Mouse (Mus musculus): Measurements from ENCODE around the gene Pip5kl1. TPM values are rescaled to one million over a fixed set of nuclear protein-coding genes. Genes with fewer than 3 reads are reported as not detected.

Gene Pip5kl1
- polyA plus RNA-seq, 1 experiment from 2014 or later = 0.08 TPM

DNA sequence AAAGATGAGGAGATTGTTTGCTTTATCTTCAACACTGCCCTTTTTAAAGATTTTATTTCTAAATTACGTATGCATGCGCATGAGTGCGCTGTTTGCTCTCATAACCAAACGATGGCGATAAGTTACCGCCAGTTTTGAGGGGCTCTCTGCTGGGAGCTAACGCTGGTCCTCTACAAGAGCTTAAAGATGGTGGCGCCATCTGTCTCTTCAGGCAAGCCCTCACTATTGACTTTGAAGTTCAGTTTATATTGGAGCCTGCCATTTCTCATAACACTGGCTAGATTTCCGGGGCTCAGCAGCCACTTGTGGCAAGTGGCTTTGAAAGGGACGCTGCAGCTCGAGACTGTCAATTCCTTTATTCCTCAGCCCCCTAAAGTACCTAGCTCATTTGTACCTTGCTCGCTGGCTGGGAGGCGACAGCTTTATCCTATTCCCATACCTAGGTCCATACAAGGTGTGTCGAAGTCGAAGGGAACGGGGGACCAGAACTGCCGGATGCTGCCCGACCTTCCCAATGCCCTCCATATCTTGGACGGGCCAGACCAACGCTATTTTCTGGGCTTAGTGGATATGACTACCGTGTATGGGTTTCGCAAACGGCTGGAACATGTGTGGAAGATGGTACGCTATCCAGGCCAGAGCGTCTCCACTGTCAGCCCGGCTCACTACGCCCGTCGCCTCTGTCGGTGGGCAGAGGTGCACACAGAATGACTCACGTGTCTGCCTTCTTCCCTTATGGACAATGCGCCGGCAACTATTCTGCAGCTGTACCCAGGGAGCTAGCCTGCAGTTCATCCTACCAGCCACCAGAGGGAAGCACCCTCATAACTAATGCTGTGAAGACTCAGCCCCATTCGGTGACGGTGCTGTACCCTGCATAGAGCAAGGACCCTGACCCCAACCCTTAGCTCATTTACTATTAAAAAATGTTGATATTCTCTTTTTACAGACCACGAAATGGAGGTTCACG is 8.5 kb downstream of the Pip5kl1 start:
- no peak overlapping the region for H3K4me3 ChIP-seq (ENCODE audit: low read depth, low read length)
- H3K27me3 ChIP-seq (ENCODE audit: control insufficient read depth, insufficient read depth, low read length) = no peaks in the 10 kb centered on the region
- H3K4me2 ChIP-seq (replicated peaks; ENCODE audit: low read depth) = peak overlapping the region; percentile 45
- no peaks in the 10 kb centered on the region for H3K36me3 ChIP-seq (ENCODE audit: control insufficient read depth, insufficient read depth, low read length)
- ATAC-seq (ENCODE audit: low FRiP score, low TSS enrichment) (peak; percentile 72), DNase-seq (ENCODE audit: low spot score) (peak; percentile 77)
- H3K27ac ChIP-seq (replicated peaks) = no peak overlapping the region
- no peaks in the 10 kb centered on the region; the same call in 1 of the 2 replicates for H3K4me1 ChIP-seq (replicated peaks; ENCODE audit: control insufficient read depth, insufficient read depth)
- H3K9me3 ChIP-seq (ENCODE audit: control insufficient read depth, low read length) = no peaks in the 10 kb centered on the region
- no peak overlapping the region for H3K9ac ChIP-seq (ENCODE audit: low read length)
- peak; percentile 99 for TF ChIP-seq CTCF (IDR thresholded peaks at IDR 0.05; ENCODE audit: low read depth)
- no peak for TF ChIP-seq EP300 (optimal IDR thresholded peaks at IDR 0.05)
- 14% methylated on average over 37 of the region's 37 CpGs for WGBS

GRCm38 (mm10) chr2:32585149-32585714 is 10.6 kb downstream of the Pip5kl1 start:
- TF ChIP-seq EP300 (optimal IDR thresholded peaks at IDR 0.05) (no peak), CTCF (IDR thresholded peaks at IDR 0.05; ENCODE audit: low read depth) (no peak)
- DNase-seq (ENCODE audit: low spot score) (no peak), ATAC-seq (ENCODE audit: low FRiP score, low TSS enrichment) (no peak)
- Histone ChIP-seq H3K4me1 (replicated peaks; ENCODE audit: control insufficient read depth, insufficient read depth) (no peaks in the 10 kb centered on the region; the same call in 1 of the 2 replicates), H3K27ac (replicated peaks) (no peak overlapping the region), H3K4me3 (ENCODE audit: low read depth, low read length) (no peak overlapping the region), H3K9me3 (ENCODE audit: control insufficient read depth, low read length) (no peaks in the 10 kb centered on the region), H3K4me2 (replicated peaks; ENCODE audit: low read depth) (no peak overlapping the region), H3K36me3 (ENCODE audit: control insufficient read depth, insufficient read depth, low read length) (no peaks in the 10 kb centered on the region), H3K27me3 (ENCODE audit: control insufficient read depth, insufficient read depth, low read length) (no peaks in the 10 kb centered on the region), H3K9ac (ENCODE audit: low read length) (no peak overlapping the region)
- 88% methylated on average over 7 of the region's 7 CpGs for WGBS

- DNase-seq (ENCODE audit: low spot score) (peak; percentile 88), ATAC-seq (ENCODE audit: low FRiP score, low TSS enrichment) (peak; percentile 90)
- Histone ChIP-seq H3K27me3 (ENCODE audit: control insufficient read depth, insufficient read depth, low read length) (no peaks in the 10 kb centered on the region), H3K4me1 (replicated peaks; ENCODE audit: control insufficient read depth, insufficient read depth) (no peaks in the 10 kb centered on the region; the same call in 1 of the 2 replicates), H3K4me3 (ENCODE audit: low read depth, low read length) (peak within 1 kb of the TSS; percentile 49), H3K4me2 (replicated peaks; ENCODE audit: low read depth) (peak within 1 kb of the TSS; percentile 71), H3K9ac (ENCODE audit: low read length) (peak within 1 kb of the TSS; percentile 53), H3K9me3 (ENCODE audit: control insufficient read depth, low read length) (no peaks in the 10 kb centered on the region), H3K27ac (replicated peaks) (peak within 1 kb of the TSS; percentile 67), H3K36me3 (ENCODE audit: control insufficient read depth, insufficient read depth, low read length) (no peaks in the 10 kb centered on the region)
- WGBS = under 1% methylated on average over 38 of the region's 38 CpGs
- TF ChIP-seq EP300 (optimal IDR thresholded peaks at IDR 0.05) (no peak), CTCF (IDR thresholded peaks at IDR 0.05; ENCODE audit: low read depth) (peak; percentile 71)
Observed at GRCm38 (mm10) chr2:32586871-32587351, 12.3 kb downstream of the Pip5kl1 start, which contains the start of gene St6galnac4. St6galnac4 (plus strand) TSS chr2:32587095.

DNA sequence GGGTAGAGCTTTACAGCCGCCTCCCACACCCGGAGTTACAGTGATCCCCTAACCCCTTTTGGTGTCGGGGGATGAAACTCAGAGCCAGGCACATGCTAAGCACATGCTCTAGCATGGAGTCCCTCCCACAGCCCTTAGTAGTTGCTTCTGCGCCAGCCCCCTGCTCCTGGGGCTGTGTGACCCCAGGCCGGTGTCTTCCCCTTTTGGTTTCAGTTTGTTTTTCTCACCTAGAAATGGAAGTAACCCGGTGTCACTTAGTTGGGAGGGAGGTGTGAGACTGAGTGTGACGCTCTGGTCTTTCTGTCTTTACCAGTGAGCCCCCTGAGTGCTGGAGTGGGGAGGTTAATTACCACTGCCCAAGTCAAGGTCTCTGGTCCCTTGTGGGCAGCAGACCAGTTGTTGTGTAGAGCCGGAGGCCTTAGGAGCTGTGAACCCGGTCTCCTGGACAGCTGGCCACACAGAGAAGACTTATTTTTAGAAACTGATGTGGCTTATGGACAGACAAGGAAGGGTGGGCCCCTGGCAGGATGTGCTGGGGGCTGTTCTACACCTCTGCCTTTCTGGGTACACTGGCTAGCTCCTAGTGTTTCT is 13.2 kb downstream of the Pip5kl1 start:
- ATAC-seq (ENCODE audit: low FRiP score, low TSS enrichment) (no peak), DNase-seq (ENCODE audit: low spot score) (no peak)
- Histone ChIP-seq H3K9ac (ENCODE audit: low read length) (peak overlapping the region; percentile 53), H3K9me3 (ENCODE audit: control insufficient read depth, low read length) (no peaks in the 10 kb centered on the region), H3K4me3 (ENCODE audit: low read depth, low read length) (peak overlapping the region; percentile 49), H3K4me1 (replicated peaks; ENCODE audit: control insufficient read depth, insufficient read depth) (no peaks in the 10 kb centered on the region; the same call in 1 of the 2 replicates), H3K27me3 (ENCODE audit: control insufficient read depth, insufficient read depth, low read length) (no peaks in the 10 kb centered on the region), H3K27ac (replicated peaks) (peak overlapping the region; percentile 67), H3K4me2 (replicated peaks; ENCODE audit: low read depth) (peak overlapping the region; percentile 71), H3K36me3 (ENCODE audit: control insufficient read depth, insufficient read depth, low read length) (no peaks in the 10 kb centered on the region)
- WGBS = 39% methylated on average over 9 of the region's 9 CpGs
- no peak for TF ChIP-seq EP300 (optimal IDR thresholded peaks at IDR 0.05)
- TF ChIP-seq CTCF (IDR thresholded peaks at IDR 0.05; ENCODE audit: low read depth) = no peak

- no peak for ATAC-seq (ENCODE audit: low FRiP score, low TSS enrichment)
- no peaks in the 10 kb centered on the region for H3K9me3 ChIP-seq (ENCODE audit: control insufficient read depth, low read length)
- no peak for DNase-seq (ENCODE audit: low spot score)
- H3K27ac ChIP-seq (replicated peaks) = no peak overlapping the region
- no peak overlapping the region for H3K9ac ChIP-seq (ENCODE audit: low read length)
- H3K4me2 ChIP-seq (replicated peaks; ENCODE audit: low read depth) = no peak overlapping the region
- H3K4me1 ChIP-seq (replicated peaks; ENCODE audit: control insufficient read depth, insufficient read depth) = no peaks in the 10 kb centered on the region
- WGBS = 62% methylated on average over 11 of the region's 11 CpGs
- TF ChIP-seq EP300 (optimal IDR thresholded peaks at IDR 0.05) = no peak
- no peak for TF ChIP-seq CTCF (IDR thresholded peaks at IDR 0.05; ENCODE audit: low read depth)
- H3K27me3 ChIP-seq (ENCODE audit: control insufficient read depth, insufficient read depth, low read length) = no peaks in the 10 kb centered on the region
- H3K36me3 ChIP-seq (ENCODE audit: control insufficient read depth, insufficient read depth, low read length) = no peaks in the 10 kb centered on the region
- no peak overlapping the region for H3K4me3 ChIP-seq (ENCODE audit: low read depth, low read length)
Observed at GRCm38 (mm10) chr2:32589213-32589795, 14.7 kb downstream of the Pip5kl1 start.
